Mouse (Mus musculus) urinary bladder, postnatal 36 days (tissue): ENCODE results near the gene Fam184b.
"Not testable (repeated sequence)": the region's sequence is repeated elsewhere in the genome, so short reads cannot be mapped to it uniquely, and the experiment has no call there.

Experiments
- DNase-seq, 2 experiments: peaks; one replicate each; pipeline ENCODE4 v3.0.0; 2022; ENCODE audit warnings: low spot score in 2 of 2, mixed read lengths in 1 of 2

Gene Fam184b

GRCm38 (mm10) chr5:45638806-45639714 is at the start of gene Fam184b:
Fam184b (minus strand) TSS chr5:45639614.
- DNase-seq: peak in 1 of 2 experiments; percentile 4

GRCm38 (mm10) chr5:45689152-45689551 is 49.7 kb upstream of the Fam184b start:
- no peak for DNase-seq

GRCm38 (mm10) chr5:45686223-45686622 is 46.8 kb upstream of the Fam184b start:
- DNase-seq: no peak

GRCm38 (mm10) chr5:45685243-45685642 is 45.8 kb upstream of the Fam184b start:
- no peak for DNase-seq

GRCm38 (mm10) chr5:45683388-45683787 is 44.0 kb upstream of the Fam184b start:
- DNase-seq: no peak

GRCm38 (mm10) chr5:45679955-45680354 is 40.5 kb upstream of the Fam184b start:
- no peak for DNase-seq

GRCm38 (mm10) chr5:45677639-45678038 is 38.2 kb upstream of the Fam184b start:
- DNase-seq: no peak

- DNase-seq: no peak
Observed at GRCm38 (mm10) chr5:45675032-45675431, 35.6 kb upstream of the Fam184b start.

GRCm38 (mm10) chr5:45670894-45671494 is 31.6 kb upstream of the Fam184b start:
- no peak for DNase-seq

GRCm38 (mm10) chr5:45670280-45670670 is 30.9 kb upstream of the Fam184b start:
- no peak for DNase-seq

GRCm38 (mm10) chr5:45669598-45670279 is 30.3 kb upstream of the Fam184b start, which contains the start of gene Ncapg:
Ncapg (plus strand) TSS chr5:45669919.
- DNase-seq: peak; percentile 99

GRCm38 (mm10) chr5:45669234-45669597 is 29.8 kb upstream of the Fam184b start:
- DNase-seq: peak in 1 of 2 experiments; percentile 5

GRCm38 (mm10) chr5:45668831-45669230 is 29.4 kb upstream of the Fam184b start:
- DNase-seq: no peak

GRCm38 (mm10) chr5:45668324-45668723 is 28.9 kb upstream of the Fam184b start:
- DNase-seq: no peak

GRCm38 (mm10) chr5:45658406-45658805 is 19.0 kb upstream of the Fam184b start:
- not testable (repeated sequence) for DNase-seq

- no peak for DNase-seq
Observed at GRCm38 (mm10) chr5:45651026-45651703, 11.8 kb upstream of the Fam184b start.

- no peak for DNase-seq
Observed at GRCm38 (mm10) chr5:45639715-45640092, 290 bp upstream of the Fam184b start.

GRCm38 (mm10) chr5:45638378-45638777 is 1.0 kb downstream of the Fam184b start:
- no peak for DNase-seq

- DNase-seq: no peak
Observed at GRCm38 (mm10) chr5:45629470-45629869, 9.9 kb downstream of the Fam184b start.

GRCm38 (mm10) chr5:45627771-45628170 is 11.6 kb downstream of the Fam184b start:
- DNase-seq: no peak

- DNase-seq: no peak
Observed at GRCm38 (mm10) chr5:45621511-45621910, 17.9 kb downstream of the Fam184b start.

GRCm38 (mm10) chr5:45599056-45599455 is 40.4 kb downstream of the Fam184b start:
- no peak for DNase-seq
